Mouse (Mus musculus): Measurements from ENCODE around the gene Plxdc1. TPM values are rescaled to one million over a fixed set of nuclear protein-coding genes. Genes with fewer than 3 reads are reported as not detected.

The Plxdc1 gene
- total and polyA plus RNA-seq, 2 experiments from 2014 or later, result 1.5 to 3.5 TPM

- Histone ChIP-seq H3K9me3 (ENCODE audit: low read length) (no peaks in the 10 kb centered on the region), H3K27ac (ENCODE audit: low read depth, low read length) (no peak overlapping the region), H3K4me3 (ENCODE audit: low read depth, low read length) (no peak overlapping the region), H3K9ac (no peak overlapping the region), H3K36me3 (ENCODE audit: insufficient read depth) (no peaks in the 10 kb centered on the region), H3K27me3 (ENCODE audit: insufficient read depth, low read length) (no peaks in the 10 kb centered on the region), H3K4me2 (ENCODE audit: low read depth) (no peak overlapping the region), H3K4me1 (ENCODE audit: insufficient read depth) (no peaks in the 10 kb centered on the region)
- 86% methylated on average over 15 of the region's 15 CpGs for WGBS
- TF ChIP-seq CTCF (IDR thresholded peaks at IDR 0.05; ENCODE audit: low read depth), result no peak
- no peak for DNase-seq
- no peak for ATAC-seq
Observed at GRCm38 (mm10) chr11:97942420-97943111, 43.7 kb downstream of the Plxdc1 start.

- WGBS, result 48% methylated on average over 2 of the region's 2 CpGs
- no peaks in the 10 kb centered on the region for H3K36me3 ChIP-seq (ENCODE audit: insufficient read depth)
- H3K4me1 ChIP-seq (ENCODE audit: insufficient read depth), result no peaks in the 10 kb centered on the region
- H3K9ac ChIP-seq, result no peak overlapping the region
- H3K27me3 ChIP-seq (ENCODE audit: insufficient read depth, low read length), result no peaks in the 10 kb centered on the region
- H3K4me2 ChIP-seq (ENCODE audit: low read depth), result no peak overlapping the region
- H3K4me3 ChIP-seq (ENCODE audit: low read depth, low read length), result no peak overlapping the region
- DNase-seq (no peak), ATAC-seq (no peak)
- H3K27ac ChIP-seq (ENCODE audit: low read depth, low read length), result no peak overlapping the region
- no peaks in the 10 kb centered on the region for H3K9me3 ChIP-seq (ENCODE audit: low read length)
- no peak for TF ChIP-seq CTCF (IDR thresholded peaks at IDR 0.05; ENCODE audit: low read depth)
Observed at GRCm38 (mm10) chr11:97937469-97938105, 48.7 kb downstream of the Plxdc1 start.

GRCm38 (mm10) chr11:97936758-97937157, 49.5 kb downstream of the Plxdc1 start:
- peak; percentile 45 for DNase-seq
- Histone ChIP-seq H3K27me3 (ENCODE audit: insufficient read depth, low read length) (no peaks in the 10 kb centered on the region), H3K9me3 (ENCODE audit: low read length) (no peaks in the 10 kb centered on the region), H3K36me3 (ENCODE audit: insufficient read depth) (no peaks in the 10 kb centered on the region), H3K9ac (no peak overlapping the region), H3K4me2 (ENCODE audit: low read depth) (no peak overlapping the region), H3K27ac (ENCODE audit: low read depth, low read length) (no peak overlapping the region), H3K4me1 (ENCODE audit: insufficient read depth) (no peaks in the 10 kb centered on the region), H3K4me3 (ENCODE audit: low read depth, low read length) (no peak overlapping the region)
- peak; percentile 72 for TF ChIP-seq CTCF (IDR thresholded peaks at IDR 0.05; ENCODE audit: low read depth)
- 36% methylated on average over 3 of the region's 3 CpGs for WGBS
- ATAC-seq, result no peak

GRCm38 (mm10) chr11:97935913-97936575, 50.2 kb downstream of the Plxdc1 start:
- 62% methylated on average over 4 of the region's 4 CpGs for WGBS
- DNase-seq, result no peak

GRCm38 (mm10) chr11:97933553-97933952, 52.7 kb downstream of the Plxdc1 start:
- WGBS, result 68% methylated on average over 1 of the region's 1 CpGs
- H3K36me3 ChIP-seq (ENCODE audit: insufficient read depth), result no peaks in the 10 kb centered on the region
- no peak for ATAC-seq

More at GRCm38 (mm10) chr11:97935913-97936575, 50.2 kb downstream of the Plxdc1 start:
- no peaks in the 10 kb centered on the region for H3K36me3 ChIP-seq (ENCODE audit: insufficient read depth)
- no peak overlapping the region for H3K4me3 ChIP-seq (ENCODE audit: low read depth, low read length)
- no peak for TF ChIP-seq CTCF (IDR thresholded peaks at IDR 0.05; ENCODE audit: low read depth)
- H3K4me2 ChIP-seq (ENCODE audit: low read depth), result no peak overlapping the region
- H3K27ac ChIP-seq (ENCODE audit: low read depth, low read length), result no peak overlapping the region
- ATAC-seq, result no peak
- H3K9me3 ChIP-seq (ENCODE audit: low read length), result no peaks in the 10 kb centered on the region
- H3K27me3 ChIP-seq (ENCODE audit: insufficient read depth, low read length), result no peaks in the 10 kb centered on the region
- no peaks in the 10 kb centered on the region for H3K4me1 ChIP-seq (ENCODE audit: insufficient read depth)
- no peak overlapping the region for H3K9ac ChIP-seq

GRCm38 (mm10) chr11:97928905-97929304, 57.3 kb downstream of the Plxdc1 start:
- Histone ChIP-seq H3K9me3 (ENCODE audit: low read length) (no peaks in the 10 kb centered on the region), H3K4me3 (ENCODE audit: low read depth, low read length) (no peak overlapping the region), H3K4me1 (ENCODE audit: insufficient read depth) (no peaks in the 10 kb centered on the region), H3K9ac (no peak overlapping the region), H3K27me3 (ENCODE audit: insufficient read depth, low read length) (no peaks in the 10 kb centered on the region), H3K4me2 (ENCODE audit: low read depth) (no peak overlapping the region), H3K27ac (ENCODE audit: low read depth, low read length) (no peak overlapping the region), H3K36me3 (ENCODE audit: insufficient read depth) (no peaks in the 10 kb centered on the region)
- no peak for TF ChIP-seq CTCF (IDR thresholded peaks at IDR 0.05; ENCODE audit: low read depth)
- no peak for ATAC-seq
- no peak for DNase-seq
- 78% methylated on average over 4 of the region's 4 CpGs for WGBS

More at GRCm38 (mm10) chr11:97933553-97933952, 52.7 kb downstream of the Plxdc1 start:
- Histone ChIP-seq H3K4me1 (ENCODE audit: insufficient read depth) (no peaks in the 10 kb centered on the region), H3K9me3 (ENCODE audit: low read length) (no peaks in the 10 kb centered on the region), H3K4me3 (ENCODE audit: low read depth, low read length) (no peak overlapping the region), H3K9ac (no peak overlapping the region), H3K4me2 (ENCODE audit: low read depth) (no peak overlapping the region), H3K27me3 (ENCODE audit: insufficient read depth, low read length) (no peaks in the 10 kb centered on the region), H3K27ac (ENCODE audit: low read depth, low read length) (no peak overlapping the region)
- TF ChIP-seq CTCF (IDR thresholded peaks at IDR 0.05; ENCODE audit: low read depth), result no peak
- DNase-seq, result no peak

GRCm38 (mm10) chr11:97924217-97924616, 62.0 kb downstream of the Plxdc1 start:
- Histone ChIP-seq H3K4me2 (ENCODE audit: low read depth) (no peak overlapping the region), H3K9ac (no peak overlapping the region), H3K9me3 (ENCODE audit: low read length) (no peaks in the 10 kb centered on the region), H3K27ac (ENCODE audit: low read depth, low read length) (no peak overlapping the region), H3K27me3 (ENCODE audit: insufficient read depth, low read length) (no peaks in the 10 kb centered on the region), H3K4me3 (ENCODE audit: low read depth, low read length) (no peak overlapping the region), H3K36me3 (ENCODE audit: insufficient read depth) (no peaks in the 10 kb centered on the region), H3K4me1 (ENCODE audit: insufficient read depth) (no peaks in the 10 kb centered on the region)
- no peak for TF ChIP-seq CTCF (IDR thresholded peaks at IDR 0.05; ENCODE audit: low read depth)
- no peak for ATAC-seq
- no peak for DNase-seq
- 84% methylated on average over 10 of the region's 10 CpGs for WGBS
